Mouse (Mus musculus): ENCODE measurements around the gene Chodl.

The Chodl gene

GRCm38 (mm10) chr16:78930382-78931286 lies at the start of gene Chodl:
Chodl (plus strand) TSS chr16:78930948.
- peak; percentile 13 for DNase-seq

GRCm38 (mm10) chr16:78922644-78923043 lies 8.1 kb upstream of the Chodl start:
- DNase-seq = no peak

- no peak for DNase-seq
These were observed 708 bp downstream of the Chodl start for GRCm38 (mm10) chr16:78931287-78932025.

GRCm38 (mm10) chr16:78934298-78934697 lies 3.5 kb downstream of the Chodl start:
- DNase-seq = no peak

- DNase-seq = no peak
These were observed 7.0 kb downstream of the Chodl start for GRCm38 (mm10) chr16:78937755-78938154.

GRCm38 (mm10) chr16:78950359-78950758 lies 19.6 kb downstream of the Chodl start:
- no peak for DNase-seq

GRCm38 (mm10) chr16:78957434-78957833 lies 26.7 kb downstream of the Chodl start:
- DNase-seq = no peak

- DNase-seq = no peak
These were observed 38.5 kb downstream of the Chodl start for GRCm38 (mm10) chr16:78969091-78969731.

- no peak for DNase-seq
These were observed 43.4 kb downstream of the Chodl start for GRCm38 (mm10) chr16:78974099-78974498.

GRCm38 (mm10) chr16:78976384-78976783 lies 45.6 kb downstream of the Chodl start:
- no peak for DNase-seq
